Mouse (Mus musculus): ENCODE measurements at regions not wholly inside any gene's neighbourhood (a gene's known extent, or its start where the extent isn't known, plus 50 kb on each side); places are given as distances from the start of the nearest gene placed in this dataset.
A peak's percentile ranks its signal among the peaks of the same experiment; 100 is the strongest.
"Not testable (repeated sequence)": the region's sequence is repeated elsewhere in the genome, so short reads cannot be mapped to it uniquely, and the experiment has no call there.

GRCm38 (mm10) chr9:83728428-83728827 lies 77.6 kb downstream of the Elovl4 start:
- ATAC-seq (replicated peaks; ENCODE audit: low FRiP score, poor library complexity, severe bottlenecking): no peak

GRCm38 (mm10) chr9:83727462-83728189 lies 78.5 kb downstream of the Elovl4 start:
- 0 out of 2 replicates have a peak, but pooled peaks have one; percentile 57 for ATAC-seq (replicated peaks; ENCODE audit: low FRiP score, poor library complexity, severe bottlenecking)

- ATAC-seq (replicated peaks; ENCODE audit: low FRiP score, poor library complexity, severe bottlenecking): no peak
These were observed 79.1 kb downstream of the Elovl4 start for GRCm38 (mm10) chr9:83726979-83727378.

GRCm38 (mm10) chr9:83726105-83726504 lies 80.0 kb downstream of the Elovl4 start:
- no peak for ATAC-seq (replicated peaks; ENCODE audit: low FRiP score, poor library complexity, severe bottlenecking)

- no peak for ATAC-seq (replicated peaks; ENCODE audit: low FRiP score, poor library complexity, severe bottlenecking)
These were observed 80.5 kb downstream of the Elovl4 start for GRCm38 (mm10) chr9:83725545-83725944.

GRCm38 (mm10) chr9:83720982-83721381 lies 85.1 kb downstream of the Elovl4 start:
- ATAC-seq (replicated peaks; ENCODE audit: low FRiP score, poor library complexity, severe bottlenecking): no peak

DNA sequence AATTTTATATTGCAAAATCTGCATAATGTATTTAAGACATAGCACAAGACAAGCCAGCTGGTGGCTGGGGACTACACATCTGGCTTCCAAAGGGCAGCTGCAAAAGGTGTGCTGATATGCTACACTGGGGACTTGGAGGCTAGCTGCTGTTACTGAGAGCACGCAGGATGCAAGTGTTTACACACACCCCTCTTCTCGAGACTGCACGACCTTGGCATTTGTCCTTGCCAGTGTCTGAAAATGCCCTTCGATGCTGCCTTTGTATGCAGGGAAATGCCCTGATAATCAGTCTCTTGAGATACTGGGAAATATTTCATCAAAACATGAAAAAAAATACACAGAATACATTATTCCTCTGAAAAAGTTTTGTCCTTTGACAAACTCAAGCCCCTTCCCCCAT lies 86.3 kb downstream of the Elovl4 start:
- no peak for ATAC-seq (replicated peaks; ENCODE audit: low FRiP score, poor library complexity, severe bottlenecking)

DNA sequence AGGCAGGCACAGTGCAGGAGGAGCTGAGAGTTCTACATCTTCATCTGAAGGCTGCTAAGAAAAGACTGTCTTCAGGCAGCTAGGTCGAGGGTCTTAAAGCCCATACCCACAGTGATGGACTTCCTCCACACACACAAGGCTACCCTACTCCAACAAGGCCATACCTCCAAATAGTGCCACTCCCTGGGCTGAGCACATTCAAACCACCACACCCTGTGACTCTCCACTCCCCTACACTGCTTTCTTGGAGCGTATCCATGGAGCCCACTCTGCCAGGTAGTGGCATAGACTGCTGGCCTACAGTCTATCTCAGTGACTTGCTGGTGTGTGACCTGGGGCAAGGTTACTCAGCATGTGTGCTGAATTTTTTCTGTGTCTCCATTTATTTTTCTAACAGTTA lies 88.0 kb downstream of the Elovl4 start:
- not testable (repeated sequence) for ATAC-seq (replicated peaks; ENCODE audit: low FRiP score, poor library complexity, severe bottlenecking)

GRCm38 (mm10) chr9:83716101-83716763 lies 89.8 kb downstream of the Elovl4 start:
- ATAC-seq (replicated peaks; ENCODE audit: low FRiP score, poor library complexity, severe bottlenecking): no peak

GRCm38 (mm10) chr9:83707361-83707760 lies 98.7 kb downstream of the Elovl4 start:
- ATAC-seq (replicated peaks; ENCODE audit: low FRiP score, poor library complexity, severe bottlenecking): no peak

DNA sequence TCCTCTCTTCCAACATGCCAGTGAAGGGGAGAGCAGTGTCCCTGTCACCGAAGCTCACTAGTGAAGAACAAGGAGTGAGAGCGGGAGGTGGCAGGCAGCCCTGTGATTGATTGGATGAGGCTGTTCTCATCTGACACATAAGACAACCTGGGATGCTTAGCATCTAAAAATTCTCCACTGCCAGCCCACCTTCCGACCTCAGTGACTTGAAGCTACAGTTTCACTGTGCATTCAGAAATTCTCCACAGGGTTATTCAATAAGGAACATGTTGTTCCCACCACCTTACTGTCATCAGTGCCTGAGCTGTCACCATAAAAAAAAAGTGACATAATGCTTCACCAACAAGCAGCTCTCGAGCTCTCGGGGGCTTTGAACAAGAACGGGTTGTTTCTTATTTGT lies 100.0 kb downstream of the Elovl4 start:
- ATAC-seq (replicated peaks; ENCODE audit: low FRiP score, poor library complexity, severe bottlenecking): no peak

GRCm38 (mm10) chr9:83704186-83704585 lies 101.9 kb downstream of the Elovl4 start:
- ATAC-seq (replicated peaks; ENCODE audit: low FRiP score, poor library complexity, severe bottlenecking): no peak

GRCm38 (mm10) chr9:83700916-83701315 lies 105.2 kb downstream of the Elovl4 start:
- no peak for ATAC-seq (replicated peaks; ENCODE audit: low FRiP score, poor library complexity, severe bottlenecking)

DNA sequence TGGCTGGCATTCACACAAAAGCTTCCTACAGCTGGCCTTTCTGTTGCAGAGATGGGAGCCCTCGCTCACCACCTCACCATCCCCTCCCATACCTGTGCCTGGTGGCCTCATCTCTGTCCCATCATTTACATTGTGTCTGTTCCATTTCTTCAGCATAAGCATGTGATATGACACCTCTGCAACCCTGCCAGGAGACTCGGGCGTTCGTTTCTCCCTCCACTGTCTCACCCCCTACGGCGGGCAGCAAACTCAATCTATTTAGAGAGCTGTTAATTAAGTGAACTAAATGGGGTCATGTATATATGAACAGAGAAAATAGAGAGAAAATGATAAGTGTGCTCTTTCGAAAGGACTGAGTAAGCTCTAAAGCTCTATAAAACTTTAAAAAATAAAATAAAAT lies 106.0 kb downstream of the Elovl4 start:
- ATAC-seq (replicated peaks; ENCODE audit: low FRiP score, poor library complexity, severe bottlenecking): no peak

- ATAC-seq (replicated peaks; ENCODE audit: low FRiP score, poor library complexity, severe bottlenecking): 0 out of 2 replicates have a peak, but pooled peaks have one; percentile 52
These were observed 114.5 kb downstream of the Elovl4 start for GRCm38 (mm10) chr9:83691332-83692198.
